Mouse (Mus musculus): ENCODE results near the gene Ccdc34. TPM values are rescaled to one million over a fixed set of nuclear protein-coding genes. Genes with fewer than 3 reads are reported as not detected.
A peak's percentile ranks its signal among the peaks of the same experiment; 100 is the strongest.

Gene Ccdc34
- polyA plus RNA-seq, 1 experiment from 2014 or later = 14.5 TPM

GRCm38 (mm10) chr2:110204169-110204568 is 186.6 kb downstream of the Ccdc34 start:
- H3K4me3 ChIP-seq (ENCODE audit: low read depth, low read length) = no peak overlapping the region
- H3K27ac ChIP-seq (ENCODE audit: low read depth) = no peak overlapping the region
- no peaks in the 10 kb centered on the region for H3K4me1 ChIP-seq (ENCODE audit: insufficient read depth)
- WGBS (ENCODE audit: insufficient replicate concordance) = 51% methylated on average over 4 of the region's 4 CpGs
- H3K4me2 ChIP-seq (ENCODE audit: low read depth, low read length) = no peak overlapping the region
- DNase-seq (no peak), ATAC-seq (no peak)
- no peaks in the 10 kb centered on the region for H3K36me3 ChIP-seq (replicated peaks; ENCODE audit: insufficient read depth, low read length)
- H3K9me3 ChIP-seq (ENCODE audit: low read length) = no peaks in the 10 kb centered on the region
- TF ChIP-seq EP300 (IDR thresholded peaks at IDR 0.05; ENCODE audit: low read depth) (no peak), CTCF (IDR thresholded peaks at IDR 0.05; ENCODE audit: low read depth) (no peak)
- no peaks in the 10 kb centered on the region for H3K27me3 ChIP-seq (ENCODE audit: insufficient read depth, low read length)
- H3K9ac ChIP-seq (replicated peaks) = no peak overlapping the region

DNA sequence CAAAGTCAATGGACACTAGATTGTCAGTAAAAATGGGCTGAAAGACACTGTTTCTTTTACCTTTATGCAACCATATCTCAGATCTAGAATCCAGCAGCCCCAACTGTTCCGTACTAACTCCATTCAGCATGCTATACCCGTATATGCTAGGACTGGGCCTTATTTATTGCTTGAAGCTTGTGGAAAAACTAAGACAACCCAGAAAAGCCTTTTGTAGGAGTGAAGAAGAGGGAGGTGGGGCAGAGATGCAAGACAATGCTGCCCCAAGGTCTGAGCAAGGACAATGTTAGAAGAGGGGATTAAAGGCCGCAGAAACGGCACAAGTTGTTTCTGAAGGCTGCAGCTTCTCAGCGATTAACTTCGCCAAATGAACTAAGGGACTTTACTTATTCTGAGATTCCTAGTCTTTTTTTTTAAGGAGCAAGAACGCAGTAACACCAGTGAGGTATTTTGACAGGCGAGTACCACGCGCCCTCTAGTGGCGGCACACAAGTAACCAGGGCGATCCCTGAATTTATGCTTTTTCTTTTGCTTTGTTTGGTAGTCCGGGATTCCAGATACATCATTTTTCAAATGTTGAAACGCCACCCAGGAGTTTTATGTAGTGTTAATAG is 187.2 kb downstream of the Ccdc34 start:
- no peak overlapping the region for H3K4me3 ChIP-seq (ENCODE audit: low read depth, low read length)
- DNase-seq = peak; percentile 69
- peak; percentile 85 for TF ChIP-seq CTCF (IDR thresholded peaks at IDR 0.05; ENCODE audit: low read depth)
- no peak for TF ChIP-seq EP300 (IDR thresholded peaks at IDR 0.05; ENCODE audit: low read depth)
- H3K9ac ChIP-seq (replicated peaks) = no peak overlapping the region
- ATAC-seq = no peak
- WGBS (ENCODE audit: insufficient replicate concordance) = 11% methylated on average over 14 of the region's 14 CpGs
- no peaks in the 10 kb centered on the region for H3K27me3 ChIP-seq (ENCODE audit: insufficient read depth, low read length)
- H3K27ac ChIP-seq (ENCODE audit: low read depth) = no peak overlapping the region
- H3K36me3 ChIP-seq (replicated peaks; ENCODE audit: insufficient read depth, low read length) = no peaks in the 10 kb centered on the region
- no peaks in the 10 kb centered on the region for H3K4me1 ChIP-seq (ENCODE audit: insufficient read depth)
- no peaks in the 10 kb centered on the region for H3K9me3 ChIP-seq (ENCODE audit: low read length)
- H3K4me2 ChIP-seq (ENCODE audit: low read depth, low read length) = 0 out of 2 replicates have a peak overlapping the region, but pooled peaks have one; percentile 1

DNA sequence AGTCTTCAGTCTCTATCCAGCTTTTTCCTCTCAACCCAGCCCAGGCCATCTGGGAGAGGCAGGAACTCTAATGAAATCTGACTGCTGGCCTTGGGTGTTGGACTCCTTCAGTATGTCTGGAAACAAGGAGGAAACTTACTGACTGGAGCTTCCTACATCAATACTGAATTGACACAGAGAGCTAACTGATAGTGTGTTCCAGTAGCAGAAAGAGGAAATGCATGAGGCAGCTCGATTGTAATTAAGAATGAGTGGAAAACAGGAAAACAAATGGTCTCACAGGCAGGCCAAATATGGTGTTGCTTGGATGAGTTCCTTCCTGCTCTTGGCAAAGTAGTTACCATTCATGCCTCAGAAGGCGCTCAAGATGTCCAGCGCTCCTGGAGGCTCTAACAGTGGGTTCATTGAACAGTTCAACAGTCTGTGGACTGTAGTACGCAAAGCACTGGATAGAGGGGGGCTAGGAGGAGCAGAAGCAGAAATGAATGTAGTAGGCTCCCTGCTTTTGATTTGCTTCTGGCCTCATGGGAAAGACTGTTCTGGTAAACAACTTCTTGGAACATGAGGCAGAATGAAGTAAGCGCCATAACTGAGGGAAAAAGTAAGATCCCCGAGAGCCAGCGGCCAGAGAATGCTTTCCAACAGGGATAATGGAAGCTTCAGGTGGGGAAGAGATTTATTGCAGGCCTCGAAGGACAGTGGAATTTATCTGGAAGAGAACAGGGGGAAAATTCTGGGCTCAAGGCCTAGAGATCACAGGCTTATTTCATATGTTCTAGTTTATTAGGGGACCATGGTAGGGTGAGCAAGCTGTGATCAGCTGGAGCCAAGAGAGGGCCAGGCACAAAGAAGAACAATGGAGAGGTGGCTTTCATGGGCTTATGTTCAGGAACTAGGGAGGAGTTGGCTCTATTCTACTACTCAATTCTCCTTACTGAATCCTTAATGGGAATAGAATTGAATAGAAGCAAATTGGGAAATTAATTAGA is 193.2 kb downstream of the Ccdc34 start:
- TF ChIP-seq EP300 (IDR thresholded peaks at IDR 0.05; ENCODE audit: low read depth) (peak; percentile 9; the same call in 1 of the 2 replicates), CTCF (IDR thresholded peaks at IDR 0.05; ENCODE audit: low read depth) (no peak)
- Histone ChIP-seq H3K4me3 (ENCODE audit: low read depth, low read length) (no peak overlapping the region), H3K9ac (replicated peaks) (no peak overlapping the region), H3K9me3 (ENCODE audit: low read length) (no peaks in the 10 kb centered on the region), H3K36me3 (replicated peaks; ENCODE audit: insufficient read depth, low read length) (no peaks in the 10 kb centered on the region), H3K27me3 (ENCODE audit: insufficient read depth, low read length) (no peaks in the 10 kb centered on the region), H3K27ac (ENCODE audit: low read depth) (no peak overlapping the region), H3K4me1 (ENCODE audit: insufficient read depth) (0 out of 2 replicates have a peak, but pooled peaks cover 3% of the 10 kb centered on the region), H3K4me2 (ENCODE audit: low read depth, low read length) (no peak overlapping the region)
- WGBS (ENCODE audit: insufficient replicate concordance) = 65% methylated on average over 8 of the region's 8 CpGs
- ATAC-seq (peak; percentile 59), DNase-seq (no peak)

- H3K27ac ChIP-seq (ENCODE audit: low read depth) = no peak overlapping the region
- 50% methylated on average over 4 of the region's 4 CpGs for WGBS (ENCODE audit: insufficient replicate concordance)
- H3K36me3 ChIP-seq (replicated peaks; ENCODE audit: insufficient read depth, low read length) = no peaks in the 10 kb centered on the region
- no peak overlapping the region for H3K4me3 ChIP-seq (ENCODE audit: low read depth, low read length)
- no peak overlapping the region for H3K4me2 ChIP-seq (ENCODE audit: low read depth, low read length)
- 0 out of 2 replicates have a peak, but pooled peaks cover 3% of the 10 kb centered on the region for H3K4me1 ChIP-seq (ENCODE audit: insufficient read depth)
- no peaks in the 10 kb centered on the region for H3K27me3 ChIP-seq (ENCODE audit: insufficient read depth, low read length)
- no peaks in the 10 kb centered on the region for H3K9me3 ChIP-seq (ENCODE audit: low read length)
- no peak overlapping the region for H3K9ac ChIP-seq (replicated peaks)
- TF ChIP-seq EP300 (IDR thresholded peaks at IDR 0.05; ENCODE audit: low read depth) (no peak), CTCF (IDR thresholded peaks at IDR 0.05; ENCODE audit: low read depth) (no peak)
- ATAC-seq (no peak), DNase-seq (no peak)
These were observed 196.7 kb downstream of the Ccdc34 start for GRCm38 (mm10) chr2:110214278-110214677.

DNA sequence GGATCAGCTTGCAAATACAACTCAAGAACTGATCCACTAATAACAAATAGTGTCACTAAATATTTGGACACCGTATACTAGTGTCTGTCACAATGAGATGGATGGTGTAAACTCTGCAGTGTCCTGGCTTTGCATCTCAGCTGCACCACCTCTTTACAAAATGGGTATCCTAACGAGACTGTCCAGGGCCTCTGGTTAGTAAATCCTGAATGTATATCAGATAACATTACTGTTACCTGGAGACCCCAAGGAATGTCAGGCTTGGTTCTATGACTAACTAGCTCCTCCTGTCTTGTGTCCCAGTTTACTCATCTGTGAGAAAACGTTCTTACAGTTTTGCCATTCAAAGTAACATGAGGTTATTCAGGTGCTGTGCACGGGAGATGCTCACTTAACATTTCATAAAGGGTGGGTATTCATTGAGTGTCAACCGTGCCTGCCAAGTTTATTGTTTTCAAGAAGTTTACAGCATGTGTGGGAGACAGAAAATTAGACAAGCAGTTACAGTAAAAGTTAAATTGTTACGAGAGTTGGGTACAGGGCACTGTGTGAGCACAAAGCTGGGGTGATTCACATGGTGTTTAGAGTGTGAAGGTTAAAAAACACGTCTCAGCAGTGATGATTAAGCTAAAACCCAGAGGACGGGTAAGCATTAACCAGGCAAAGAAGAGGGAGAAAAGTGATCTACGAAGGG is 197.5 kb downstream of the Ccdc34 start:
- H3K4me2 ChIP-seq (ENCODE audit: low read depth, low read length) = no peak overlapping the region
- H3K9me3 ChIP-seq (ENCODE audit: low read length) = no peaks in the 10 kb centered on the region
- 52% methylated on average over 9 of the region's 9 CpGs for WGBS (ENCODE audit: insufficient replicate concordance)
- no peak overlapping the region for H3K9ac ChIP-seq (replicated peaks)
- no peaks in the 10 kb centered on the region for H3K27me3 ChIP-seq (ENCODE audit: insufficient read depth, low read length)
- H3K4me3 ChIP-seq (ENCODE audit: low read depth, low read length) = no peak overlapping the region
- TF ChIP-seq EP300 (IDR thresholded peaks at IDR 0.05; ENCODE audit: low read depth) = no peak
- no peak for TF ChIP-seq CTCF (IDR thresholded peaks at IDR 0.05; ENCODE audit: low read depth)
- ATAC-seq (peak; percentile 62), DNase-seq (no peak)
- H3K27ac ChIP-seq (ENCODE audit: low read depth) = no peak overlapping the region
- H3K36me3 ChIP-seq (replicated peaks; ENCODE audit: insufficient read depth, low read length) = no peaks in the 10 kb centered on the region
- 0 out of 2 replicates have a peak, but pooled peaks cover 3% of the 10 kb centered on the region for H3K4me1 ChIP-seq (ENCODE audit: insufficient read depth)

DNA sequence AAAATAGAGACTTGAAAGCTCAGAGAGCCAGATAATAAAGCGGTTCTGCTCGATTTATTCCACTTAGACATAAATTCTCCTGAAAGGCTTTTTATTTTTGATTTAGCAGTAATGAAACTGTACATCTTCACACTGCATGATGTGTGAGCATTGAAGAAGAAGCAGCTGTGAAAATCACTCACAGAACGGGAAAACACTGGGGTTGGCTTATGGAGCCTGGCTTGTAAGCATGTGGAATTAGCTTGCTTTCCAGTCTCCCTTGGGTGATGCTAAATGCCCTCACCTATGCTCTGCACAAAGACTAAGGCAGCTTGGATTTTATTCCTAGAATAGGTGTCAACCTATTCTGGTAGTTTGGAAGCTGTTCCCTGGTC is 198.1 kb downstream of the Ccdc34 start:
- 69% methylated on average over 3 of the region's 3 CpGs for WGBS (ENCODE audit: insufficient replicate concordance)
- ATAC-seq (no peak), DNase-seq (no peak)

More for the DNA sequence above, 198.1 kb downstream of the Ccdc34 start:
- 0 out of 2 replicates have a peak, but pooled peaks cover 3% of the 10 kb centered on the region for H3K4me1 ChIP-seq (ENCODE audit: insufficient read depth)
- TF ChIP-seq CTCF (IDR thresholded peaks at IDR 0.05; ENCODE audit: low read depth) = no peak
- TF ChIP-seq EP300 (IDR thresholded peaks at IDR 0.05; ENCODE audit: low read depth) = no peak
- no peaks in the 10 kb centered on the region for H3K9me3 ChIP-seq (ENCODE audit: low read length)
- H3K36me3 ChIP-seq (replicated peaks; ENCODE audit: insufficient read depth, low read length) = no peaks in the 10 kb centered on the region
- no peaks in the 10 kb centered on the region for H3K27me3 ChIP-seq (ENCODE audit: insufficient read depth, low read length)
- no peak overlapping the region for H3K27ac ChIP-seq (ENCODE audit: low read depth)
- no peak overlapping the region for H3K4me2 ChIP-seq (ENCODE audit: low read depth, low read length)
- H3K4me3 ChIP-seq (ENCODE audit: low read depth, low read length) = no peak overlapping the region
- no peak overlapping the region for H3K9ac ChIP-seq (replicated peaks)
